Mouse (Mus musculus) kidney, postnatal 25 days (tissue): ENCODE measurements around the gene Nob1.

Source experiments
- DNase-seq, 2 experiments: peaks; one replicate each; pipeline ENCODE4 v3.0.0; 2021; ENCODE audit warnings: mixed read lengths in 2 of 2

Gene Nob1

DNA sequence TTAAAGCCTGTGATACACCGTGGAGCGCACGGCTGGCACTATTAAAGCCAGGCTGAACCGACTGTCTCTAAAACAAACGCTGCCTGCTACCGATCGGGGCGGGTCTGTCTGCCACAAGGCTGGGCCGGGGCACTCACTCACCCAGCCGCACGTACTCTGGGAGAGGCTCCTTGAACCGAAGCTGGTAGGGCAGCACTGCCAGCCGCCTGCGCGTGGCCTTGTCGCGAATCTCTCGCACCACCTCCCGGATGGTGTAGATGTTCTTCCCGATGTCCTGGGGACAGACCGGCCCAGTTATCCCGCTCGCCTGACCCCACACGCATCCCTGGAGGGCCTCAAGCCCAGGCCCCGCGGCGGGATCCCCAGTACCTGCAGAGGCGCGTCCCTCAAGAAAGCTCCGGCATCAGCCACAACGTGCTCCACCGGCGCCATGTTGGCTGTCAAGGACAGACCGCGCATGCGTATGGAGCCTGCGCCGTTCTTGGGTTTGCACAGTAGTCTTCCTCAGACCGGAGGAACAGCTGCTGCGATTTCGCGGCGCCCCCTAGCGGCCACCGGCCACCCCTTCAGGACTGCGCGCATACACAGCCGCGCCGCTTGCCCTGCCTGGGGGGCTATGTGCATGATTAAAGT is at the start of gene Nob1:
Gene Nob1, minus strand, starts transcription at position 455 of the 633 bp plus-strand sequence.
- DNase-seq, result peak; percentile 97 to 98

DNA sequence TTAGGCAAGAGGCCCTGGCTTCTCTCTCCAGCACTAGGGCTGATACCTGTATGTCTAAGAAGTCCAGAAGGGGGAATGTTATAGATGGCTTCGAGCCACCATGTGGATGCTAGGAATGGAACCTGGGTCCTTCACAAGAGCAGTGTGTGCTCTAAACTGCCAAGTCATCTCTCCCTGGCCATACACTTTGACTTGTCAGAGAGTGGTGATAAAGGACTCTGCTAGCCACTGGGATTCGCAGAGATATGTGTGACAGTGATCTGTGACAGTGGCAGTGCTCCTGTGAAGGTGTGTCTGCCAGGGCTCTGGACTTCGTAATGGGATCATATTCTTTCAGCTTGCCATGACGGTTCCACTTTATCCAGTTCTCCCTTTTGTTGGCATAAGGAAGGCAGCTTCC is 48.5 kb upstream of the Nob1 start:
- no peak for DNase-seq

DNA sequence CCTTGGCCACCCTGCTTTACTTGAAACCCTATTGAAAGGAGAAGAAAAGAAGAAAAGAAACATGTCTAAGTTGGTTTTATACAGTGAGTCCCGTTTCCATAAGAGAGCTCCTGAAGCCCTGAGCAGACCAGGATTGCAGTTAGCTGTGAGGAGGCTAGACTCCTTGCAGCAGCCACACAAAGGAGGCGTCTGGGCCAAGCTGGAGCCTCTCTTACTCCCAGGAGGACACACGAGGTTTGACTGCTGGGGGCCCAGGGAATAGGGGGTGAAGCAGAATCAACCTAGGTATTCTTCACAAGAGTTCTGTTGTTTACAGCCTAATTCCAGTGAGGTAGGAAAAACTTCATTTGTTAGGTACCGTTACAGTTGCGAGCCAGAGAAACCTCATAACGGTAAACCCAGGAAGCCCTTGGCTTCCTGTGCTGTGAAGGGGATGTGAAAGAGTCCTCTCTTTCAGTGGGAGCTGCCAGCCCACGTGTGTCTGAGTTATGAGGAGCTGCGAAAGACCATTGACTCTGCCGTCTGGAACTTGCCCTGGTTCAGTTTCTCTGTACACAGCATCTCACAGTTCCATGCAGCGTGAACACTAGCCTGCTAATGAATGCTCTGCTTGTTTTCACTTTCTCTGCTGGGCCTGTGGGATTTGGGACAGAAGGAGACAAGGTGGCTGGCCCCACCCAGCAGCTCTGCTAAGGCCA is 47.7 kb upstream of the Nob1 start:
- DNase-seq, result no peak

DNA sequence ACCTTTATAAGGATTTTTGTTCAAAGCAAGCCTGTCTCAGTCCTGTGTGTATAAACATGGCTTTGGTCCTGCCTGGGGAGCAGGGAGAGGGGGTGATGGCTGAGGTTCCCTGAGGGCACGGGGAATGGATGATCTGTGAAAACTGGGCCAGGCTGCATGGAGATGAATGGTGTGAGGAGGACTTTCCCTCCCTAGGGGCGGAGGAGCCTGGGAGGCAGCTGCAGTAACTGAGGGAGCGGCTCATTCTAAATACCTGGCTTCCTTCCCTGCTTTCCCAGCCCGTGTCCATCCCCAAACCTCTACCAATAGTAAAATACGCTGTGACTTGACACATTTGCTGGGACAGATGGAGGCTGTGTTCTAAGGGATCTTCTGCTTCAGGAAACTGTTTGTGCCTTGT is 45.5 kb upstream of the Nob1 start:
- DNase-seq, result no peak

DNA sequence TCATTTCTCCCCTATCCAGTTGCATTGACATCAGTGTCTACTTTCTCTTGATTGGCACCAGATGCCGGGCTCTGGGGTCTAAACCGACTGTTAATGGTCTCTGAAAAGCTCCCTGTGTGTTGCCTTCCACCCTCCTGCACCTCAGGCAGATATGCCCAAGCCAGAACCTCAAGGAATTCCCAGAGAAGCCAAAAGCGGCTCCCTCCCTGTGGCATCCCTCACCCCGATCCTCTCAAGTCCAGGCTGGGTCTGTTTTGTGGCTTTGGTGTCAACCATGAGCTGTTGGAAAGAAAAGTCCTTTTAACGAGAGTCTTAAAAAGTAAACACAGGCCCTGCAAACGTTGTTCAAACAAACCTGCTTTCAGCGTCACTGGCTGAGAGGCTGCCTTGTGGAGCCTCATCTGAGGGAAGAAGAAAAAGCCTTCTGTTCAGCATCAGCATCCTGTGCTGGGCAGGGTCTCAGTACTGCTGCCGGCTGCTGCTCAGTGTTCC is 44.0 kb upstream of the Nob1 start:
- no peak for DNase-seq

DNA sequence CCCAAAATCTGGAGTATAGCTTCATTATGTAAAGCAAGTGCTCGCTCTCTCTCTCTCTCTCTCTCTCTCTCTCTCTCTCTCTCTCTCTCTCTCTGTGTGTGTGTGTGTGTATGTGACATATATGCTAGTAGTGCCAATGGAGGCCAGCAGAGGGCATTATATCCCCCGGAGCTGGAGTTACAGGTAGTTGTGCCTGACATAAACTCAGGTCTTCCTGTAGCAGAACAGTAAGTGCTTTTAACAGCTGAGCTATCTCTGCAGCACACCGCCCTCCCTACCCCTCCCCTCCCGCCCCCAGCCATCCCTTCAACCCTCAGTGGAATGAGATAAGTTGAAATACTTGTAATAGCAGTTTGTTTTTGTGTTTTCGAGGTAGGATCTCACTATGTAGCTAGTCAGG is 41.8 kb upstream of the Nob1 start:
- DNase-seq, result no peak

DNA sequence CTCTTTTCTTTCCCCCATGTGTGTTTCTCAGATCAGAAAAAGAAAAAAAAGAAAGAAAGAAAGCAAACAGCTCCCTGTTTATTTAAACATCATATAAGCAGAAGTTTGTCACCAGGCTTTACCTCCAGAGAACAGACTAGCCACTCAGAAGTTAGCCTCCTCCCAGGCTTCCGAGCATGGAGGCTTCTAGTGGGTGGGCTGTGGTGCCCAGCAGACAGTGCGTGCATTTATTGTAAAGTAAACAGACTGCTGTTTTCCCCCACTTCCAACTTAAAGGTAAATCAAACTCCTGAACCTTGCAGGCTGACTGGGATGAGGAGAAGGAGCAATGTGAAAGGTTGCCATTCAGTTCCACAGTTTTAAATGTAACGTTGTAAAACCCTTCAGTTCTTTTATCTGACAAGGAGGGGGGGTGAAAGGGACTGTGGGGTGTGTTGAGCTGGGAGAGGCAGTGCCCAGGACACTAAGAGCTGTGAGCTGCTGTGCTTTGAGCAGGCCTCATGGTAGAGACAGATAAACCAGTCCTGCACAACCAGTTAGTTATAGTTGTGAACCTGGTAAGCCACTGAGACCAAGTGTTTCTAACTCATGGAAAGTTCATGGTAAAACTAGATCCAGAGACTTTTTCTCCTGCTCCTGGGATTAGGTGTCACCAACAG is 40.6 kb upstream of the Nob1 start:
- no peak for DNase-seq

DNA sequence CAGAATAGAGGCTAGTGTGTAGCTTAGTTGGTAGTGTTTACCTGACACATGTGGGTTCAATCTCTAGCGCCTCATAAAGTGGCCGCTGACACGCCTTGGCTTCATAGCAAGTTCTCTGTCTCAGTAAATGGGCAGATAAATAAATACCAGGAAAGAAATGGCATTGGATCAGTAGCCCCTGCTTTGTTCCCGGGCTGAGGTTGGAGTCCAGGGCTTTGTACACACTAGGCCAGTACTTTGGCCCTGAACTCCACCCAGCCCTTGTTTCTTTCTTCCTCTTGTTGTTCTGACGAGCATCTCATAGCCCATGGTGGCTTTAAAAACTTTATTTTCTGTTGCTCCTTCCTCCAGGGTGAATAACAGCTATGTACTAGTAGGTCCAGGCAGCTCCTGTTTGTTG is 37.6 kb upstream of the Nob1 start:
- no peak for DNase-seq

DNA sequence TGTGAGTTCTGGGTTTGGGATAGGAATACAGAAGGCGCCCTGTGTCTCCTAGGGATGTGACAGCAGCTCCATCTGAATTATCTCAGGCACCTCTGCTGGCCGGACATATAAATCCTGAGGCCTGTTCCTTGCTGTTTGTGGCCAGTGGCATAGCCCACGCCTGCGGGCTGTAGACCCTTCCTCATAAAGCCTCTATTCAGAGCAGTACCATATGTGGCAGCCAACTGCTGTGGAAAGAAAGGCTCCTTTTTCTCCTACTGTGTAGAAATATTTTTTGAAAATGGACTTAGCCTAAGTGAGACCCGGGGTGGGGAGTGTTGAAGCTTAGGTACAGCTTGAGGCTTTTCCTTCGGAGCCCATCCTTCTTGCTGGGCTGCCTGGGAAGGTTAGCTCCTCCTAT is 33.4 kb upstream of the Nob1 start:
- no peak for DNase-seq

DNA sequence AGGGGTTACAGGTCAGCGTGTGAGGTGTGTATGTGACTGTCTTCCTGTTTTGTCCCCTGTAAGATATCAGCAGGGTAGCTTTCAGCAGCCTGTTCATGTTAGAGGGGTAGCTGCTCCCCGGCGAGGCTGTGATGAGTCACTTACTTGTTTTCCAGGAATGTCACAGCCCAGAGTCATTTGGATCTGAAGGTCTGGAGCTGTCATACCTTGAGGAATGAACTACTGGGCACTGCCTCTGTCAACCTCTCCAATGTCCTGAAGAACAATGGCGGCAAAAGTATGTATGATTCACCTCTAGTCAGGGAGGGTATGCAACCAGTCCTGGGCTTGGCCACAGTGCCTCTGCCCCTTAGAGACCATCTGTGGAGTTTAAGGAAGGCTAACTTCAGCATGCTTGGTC is 32.9 kb upstream of the Nob1 start:
- DNase-seq, result no peak

DNA sequence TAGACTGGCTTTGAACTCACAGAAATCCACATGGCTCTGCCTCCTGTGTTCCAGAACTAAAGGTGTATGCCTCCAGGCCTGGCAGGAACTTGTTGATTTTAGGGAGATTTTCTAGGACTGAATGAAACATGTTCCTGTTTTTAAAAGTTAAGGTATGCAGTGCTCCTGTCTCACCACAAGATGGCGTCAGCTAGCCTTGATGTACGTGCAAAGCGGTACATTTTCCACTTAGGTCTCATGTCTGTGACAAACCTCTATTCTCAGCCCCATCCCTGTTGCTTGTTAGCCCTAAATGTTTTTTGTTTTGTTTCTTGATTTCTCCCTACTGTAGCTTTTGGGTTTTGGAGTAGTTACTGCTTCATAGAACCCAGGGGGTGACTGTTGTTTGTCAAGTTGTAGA is 30.4 kb upstream of the Nob1 start:
- peak in 1 of 2 experiments; percentile 34 for DNase-seq

DNA sequence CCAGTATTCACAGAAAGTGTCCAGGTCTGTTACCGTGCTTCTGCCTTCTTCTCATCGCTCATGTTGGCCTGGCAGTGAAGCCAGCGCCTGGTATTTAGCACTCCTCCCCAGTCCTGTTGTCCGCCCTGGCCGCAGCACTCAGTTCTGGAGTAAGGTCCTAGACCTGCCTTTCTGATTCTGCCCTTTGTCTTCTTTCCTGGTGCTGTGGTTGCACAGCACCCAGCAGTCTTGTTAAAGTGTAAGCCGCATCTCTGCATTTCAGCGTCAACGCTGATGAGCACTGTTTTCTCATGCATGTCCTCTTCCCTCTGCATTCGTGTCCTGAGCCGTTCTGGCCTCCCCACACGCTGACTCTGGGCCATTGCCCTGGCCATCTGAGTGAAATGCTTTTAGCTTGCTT is 28.5 kb upstream of the Nob1 start:
- peak; percentile 64 to 83 for DNase-seq

DNA sequence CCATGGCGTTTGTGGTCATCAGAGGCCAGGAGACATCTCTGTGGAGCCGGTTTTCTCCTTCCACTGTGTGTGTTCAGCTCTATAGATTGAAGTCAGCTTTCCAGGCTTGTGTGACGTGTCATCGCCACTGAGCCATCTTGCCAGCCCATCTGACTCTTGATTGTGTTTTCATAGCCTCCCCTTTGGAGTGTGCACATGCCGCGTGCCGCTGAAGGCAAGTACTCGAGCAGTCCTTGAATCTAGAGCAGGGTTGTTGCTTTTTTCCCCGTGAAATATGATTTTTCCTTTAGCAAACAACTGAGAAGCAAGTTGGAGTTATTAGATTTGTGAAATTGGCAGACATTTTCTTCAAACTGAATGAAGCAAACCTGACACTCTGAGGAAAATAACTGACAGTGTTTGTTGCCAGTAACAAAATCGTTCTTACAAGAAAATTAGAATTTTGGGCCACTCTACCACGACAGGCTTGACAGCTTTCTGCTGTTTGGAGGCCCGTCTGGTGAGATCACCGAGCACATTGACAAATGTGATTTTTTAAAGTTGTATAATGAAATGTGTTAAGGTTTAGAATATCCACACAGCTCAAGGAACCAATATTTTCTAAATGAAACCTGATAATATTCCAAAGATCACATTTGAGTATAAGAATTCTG is 26.7 kb upstream of the Nob1 start:
- no peak for DNase-seq

DNA sequence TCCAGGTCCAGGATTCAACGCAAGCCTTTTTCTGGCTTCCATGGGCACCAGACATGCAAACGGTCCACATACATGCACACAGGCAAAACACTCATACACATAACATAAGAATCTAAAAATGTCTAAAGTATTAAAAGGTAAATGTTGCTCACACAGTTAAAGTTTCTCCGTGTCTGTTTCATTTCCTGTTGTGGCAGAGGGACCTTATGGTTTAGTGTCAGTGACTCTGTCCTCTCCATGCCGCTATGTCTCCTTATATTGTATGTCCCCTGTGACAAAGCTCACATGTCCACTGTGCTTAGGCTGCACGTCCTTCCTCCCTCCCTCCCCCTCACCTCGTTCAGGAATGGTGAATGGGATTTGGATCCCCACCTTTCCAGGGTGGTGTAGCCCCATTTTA is 24.8 kb upstream of the Nob1 start:
- DNase-seq, result no peak

DNA sequence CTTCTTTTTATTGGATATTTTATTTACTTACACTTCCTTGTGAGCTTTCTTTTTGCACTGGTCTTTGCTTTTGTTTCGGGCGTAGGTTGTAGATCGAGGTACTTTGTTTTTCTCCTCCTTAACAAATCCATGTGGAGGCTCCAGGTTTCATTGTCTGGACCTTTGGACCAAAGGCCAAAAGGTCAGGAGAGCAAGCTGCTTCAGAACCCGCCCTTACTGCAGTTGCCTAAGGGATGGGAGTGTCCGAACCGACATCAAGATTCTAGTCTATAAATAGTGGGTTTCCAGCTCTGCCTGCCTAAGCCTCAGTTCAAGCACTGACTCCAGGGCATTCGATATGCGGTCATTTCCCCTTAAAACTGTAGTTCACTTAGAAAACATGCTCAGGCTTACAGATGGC is 24.3 kb upstream of the Nob1 start:
- DNase-seq, result peak; percentile 69 to 85

DNA sequence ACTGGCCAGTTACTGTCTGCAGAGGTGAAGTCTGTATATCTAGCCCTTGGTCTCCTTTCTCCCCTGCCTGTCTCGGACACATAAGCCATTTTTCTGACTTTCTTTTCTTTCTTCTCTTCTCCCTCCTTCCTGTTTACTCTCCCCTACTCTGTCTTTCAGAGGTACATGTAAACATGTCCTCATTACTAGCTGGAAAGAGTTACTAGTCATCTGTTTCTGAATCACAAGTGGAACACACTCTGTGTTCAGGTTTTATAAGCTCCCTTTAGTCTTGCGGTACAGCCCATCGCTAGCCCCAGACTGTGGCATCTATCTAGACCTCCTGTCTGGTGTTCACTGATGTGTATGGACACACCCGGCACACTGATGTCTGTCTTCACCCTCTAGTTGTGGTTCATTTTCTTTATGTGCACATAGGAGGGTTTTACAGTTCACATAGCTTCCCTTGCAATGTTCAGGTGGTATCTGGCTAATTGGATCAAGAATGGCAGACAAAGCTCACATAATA is 23.6 kb upstream of the Nob1 start:
- no peak for DNase-seq

DNA sequence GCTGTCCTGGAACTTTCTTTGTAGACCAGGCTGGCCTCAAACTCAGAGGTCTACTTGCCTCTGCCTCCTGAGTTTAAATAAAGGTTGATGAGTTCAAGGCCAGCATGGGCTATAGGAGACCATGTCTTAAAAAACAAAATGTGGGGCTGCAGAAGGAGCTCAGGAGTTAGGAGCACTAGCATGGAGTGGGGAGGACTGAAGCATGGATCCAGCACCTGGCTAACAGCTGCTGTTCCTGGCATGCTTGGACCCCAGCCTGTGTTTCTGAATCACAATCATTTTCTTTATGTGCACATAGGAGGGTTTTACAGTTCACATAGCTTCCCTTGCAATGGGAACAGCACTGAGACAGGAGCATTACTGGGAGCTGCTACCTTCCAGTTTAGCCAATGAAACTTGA is 22.9 kb upstream of the Nob1 start:
- DNase-seq, result no peak

DNA sequence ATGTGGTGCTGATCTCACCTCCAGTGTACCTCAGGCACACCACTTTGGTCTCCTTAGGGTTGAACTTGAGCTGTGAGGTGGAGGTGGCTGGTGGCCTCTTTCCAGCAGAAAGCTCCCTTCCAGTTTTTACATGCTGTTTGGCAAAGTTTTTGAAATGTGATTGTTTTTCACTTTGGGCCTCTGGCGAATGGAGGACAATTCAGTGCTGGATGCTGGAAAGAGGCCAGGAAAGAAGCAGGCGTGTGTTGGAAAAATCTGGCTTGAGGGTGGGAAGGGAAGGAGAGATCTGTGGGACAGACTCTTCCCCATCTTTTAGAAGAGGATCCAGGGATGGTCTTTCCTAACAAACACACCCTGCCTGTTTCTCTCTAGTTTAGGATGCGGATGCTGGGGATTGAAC is 19.8 kb upstream of the Nob1 start:
- peak in 1 of 2 experiments; percentile 21 for DNase-seq

DNA sequence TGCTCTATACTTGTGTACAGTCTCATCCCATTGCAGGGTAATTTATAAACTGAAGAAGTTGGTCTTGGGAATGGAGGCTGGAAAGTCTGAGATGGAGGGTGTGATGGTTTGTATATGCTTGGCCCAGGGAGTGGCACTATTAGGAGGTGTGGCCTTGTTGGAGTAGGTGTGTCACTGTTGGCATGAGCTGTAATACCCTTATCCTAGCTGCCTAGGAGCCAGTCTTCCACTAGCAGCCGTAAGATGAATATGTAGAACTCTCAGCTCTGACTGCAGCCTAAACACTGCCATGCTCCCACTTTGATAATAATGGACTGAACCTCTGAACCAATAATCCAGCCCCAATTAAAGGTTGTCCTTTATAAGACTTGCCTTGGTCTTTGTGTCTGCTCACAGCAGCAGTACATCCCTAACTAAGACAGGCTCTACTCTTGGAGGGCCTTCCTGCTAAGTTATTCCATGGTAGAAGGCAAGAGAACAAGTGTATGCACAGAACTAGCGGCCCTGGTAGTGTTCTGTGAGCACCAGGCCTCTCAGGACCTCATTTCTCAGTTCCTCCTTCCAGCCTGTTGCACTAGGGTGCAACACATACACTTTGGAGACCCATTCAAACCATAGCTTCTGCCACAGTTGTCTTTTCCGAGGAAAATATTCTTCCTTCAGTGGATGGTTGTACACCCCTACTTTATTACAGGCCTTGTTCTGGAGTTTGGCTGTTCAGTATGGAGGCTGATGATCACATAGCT is 15.2 kb upstream of the Nob1 start:
- no peak for DNase-seq

DNA sequence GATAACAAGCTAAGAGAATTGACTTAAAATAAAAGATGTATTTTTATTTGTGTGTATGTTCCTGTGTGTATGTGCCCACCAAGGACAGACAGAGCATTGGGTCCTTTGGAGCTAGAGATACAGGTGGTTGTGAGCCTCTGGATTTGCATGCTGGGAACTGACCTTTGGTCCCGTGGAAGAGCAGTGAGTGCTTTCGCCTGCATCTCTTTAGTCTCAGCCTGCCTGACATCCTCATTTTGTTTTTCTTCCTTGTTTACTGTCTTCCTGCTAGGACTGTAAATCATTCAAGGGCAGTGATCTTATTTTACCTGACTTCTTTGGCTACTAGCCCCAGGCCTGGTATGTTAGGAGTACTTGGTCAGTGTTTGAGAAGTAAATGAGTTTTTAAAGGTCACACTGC is 12.9 kb upstream of the Nob1 start:
- DNase-seq, result peak; percentile 62 to 80

DNA sequence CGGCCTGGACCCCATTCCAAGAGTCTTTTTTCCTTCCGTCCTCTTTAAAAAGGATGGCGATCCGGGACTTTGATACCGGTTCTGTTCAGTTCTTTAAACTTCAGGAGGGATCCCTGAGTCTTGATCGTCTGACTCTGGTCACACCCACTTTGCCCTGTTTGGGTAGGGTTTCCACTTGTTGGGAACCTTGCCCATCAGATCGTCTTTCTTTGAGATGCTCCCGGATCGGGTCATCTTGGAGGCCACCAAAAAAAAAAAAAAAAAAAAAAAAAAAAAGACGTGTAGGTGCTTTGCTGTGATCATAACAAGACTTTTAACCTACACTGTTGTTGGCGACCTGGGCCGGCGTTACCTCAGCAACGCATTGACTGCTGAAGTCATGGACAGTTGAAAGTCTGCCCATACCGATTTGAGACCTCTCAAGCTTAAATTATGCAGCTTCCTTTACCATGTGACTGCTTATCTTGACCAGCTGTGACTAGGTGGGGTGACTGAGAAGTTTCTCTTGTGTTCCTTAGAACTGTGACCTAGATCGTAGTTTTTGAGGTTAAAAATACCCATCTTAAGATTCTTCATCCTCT is 12.1 kb upstream of the Nob1 start:
- peak; percentile 36 to 60 for DNase-seq
